Mouse (Mus musculus) B cell, adult 67 days (primary cell): ENCODE results near the gene Trmo. TPM values are rescaled to one million over a fixed set of nuclear protein-coding genes. Genes with fewer than 3 reads are reported as not detected.

Experiments used
- total RNA-seq, 2 experiments: library from RNA; stranded (reverse); gene quantifications; 4 replicates each; pipeline ENCODE4 v1.2.4; 2023

Gene Trmo
- 10 to 100 TPM; 21.2 to 21.3 TPM for total RNA-seq

DNA sequence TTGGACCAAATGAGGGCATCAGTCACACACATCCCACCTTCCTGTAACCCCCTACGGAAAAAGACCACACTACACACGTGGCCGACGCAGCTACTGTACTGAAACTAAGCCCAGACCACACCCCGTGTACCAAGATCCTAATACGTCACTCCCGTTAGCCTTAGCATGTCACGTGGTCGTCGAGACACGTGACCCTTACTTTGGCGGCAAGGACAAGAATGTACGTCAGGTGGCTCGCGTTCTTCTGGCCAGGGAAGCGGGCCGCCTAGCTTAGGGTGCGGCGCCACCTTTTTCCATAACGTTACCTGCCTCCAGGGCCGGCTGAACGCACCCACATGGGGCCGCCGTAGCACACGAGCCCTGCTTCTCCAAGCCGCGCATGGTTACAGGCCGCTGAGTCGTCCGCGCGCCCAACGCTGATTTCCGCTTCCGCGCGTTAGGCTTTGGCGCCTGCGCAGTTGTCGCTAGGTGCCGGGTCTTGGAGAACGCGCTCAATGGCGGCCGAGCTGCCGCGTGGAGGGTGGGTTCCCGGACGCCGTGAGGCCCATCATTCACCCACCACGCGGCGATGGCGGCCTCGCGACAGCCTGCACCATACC is at the start of gene Trmo:
Gene Trmo (minus strand): TSS at position 425 of the 599 bp plus-strand sequence.

DNA sequence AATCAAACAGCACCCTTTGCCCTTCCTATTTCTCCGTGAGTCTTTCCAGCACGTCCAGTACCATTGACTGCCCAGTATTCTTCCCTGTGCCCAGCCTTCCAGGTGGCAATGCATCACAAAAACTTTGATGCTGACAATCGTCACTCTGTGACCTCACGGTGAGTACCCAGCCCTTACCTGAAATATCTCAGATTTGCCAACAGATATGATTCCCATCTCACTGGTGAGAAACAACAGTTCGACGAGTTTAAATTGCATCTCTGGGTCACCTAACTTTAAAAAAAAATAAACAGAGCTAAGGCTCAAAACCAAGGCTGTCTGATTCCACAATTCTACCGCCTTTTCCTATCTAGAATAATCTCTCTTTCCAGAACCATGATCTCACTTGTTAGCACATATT is 24.2 kb upstream of the Trmo start, which contains the start of gene Hemgn:
Gene Hemgn (minus strand): TSS at position 101 of the 400 bp plus-strand sequence.

DNA sequence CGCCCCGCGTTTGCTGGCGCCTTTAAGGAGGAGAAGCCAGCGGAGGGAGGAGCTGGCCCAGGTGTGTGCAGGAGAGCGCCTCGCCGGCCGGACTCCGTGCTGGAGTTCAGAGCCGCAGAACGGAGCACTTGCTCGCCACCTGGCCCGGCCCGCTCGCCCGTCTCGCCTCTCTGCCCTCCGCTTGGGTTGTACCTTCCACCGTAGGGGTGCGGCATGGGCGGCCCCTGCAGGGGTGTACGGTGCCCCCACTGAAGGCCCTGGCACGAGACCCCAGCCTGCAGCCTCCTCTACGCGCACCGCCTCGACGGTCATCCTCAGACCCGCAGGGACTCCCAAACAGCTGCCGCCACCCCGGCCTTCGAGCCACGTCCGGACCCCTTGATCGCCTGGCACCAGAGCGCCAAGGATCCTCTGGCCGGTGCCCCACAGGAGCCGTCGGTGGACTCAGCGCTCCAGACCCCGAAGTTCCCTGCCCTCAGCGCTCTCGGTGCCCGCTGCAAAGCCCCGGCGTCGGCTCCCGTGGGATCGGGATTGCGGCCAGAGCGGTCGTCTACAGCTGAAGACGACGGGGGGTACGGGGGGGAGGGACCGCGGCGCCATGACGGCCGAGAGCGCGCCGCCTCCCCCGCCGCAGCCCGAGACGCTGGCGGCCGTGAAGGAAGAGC is 45.5 kb downstream of the Trmo start, which contains the start of gene Foxe1:
Gene Foxe1 (plus strand): TSS at position 14 of the 665 bp plus-strand sequence.

Other genes with a start within 250 kb of the Trmo start
- 10 to 100 TPM; 26.6 to 32.0 TPM for gene Xpa, start 193.1 kb downstream of the Trmo start, total RNA-seq
- gene Foxe1, start 45.8 kb downstream of the Trmo start, total RNA-seq = not detected
- gene Hemgn, start 24.1 kb upstream of the Trmo start, total RNA-seq = 1 to 10 TPM in 1 of 2 experiments, under 1 TPM in 1; 0.77 to 2.0 TPM
- gene Anp32b, start 61.5 kb upstream of the Trmo start, total RNA-seq = 100 to 1,000 TPM; 153 to 170 TPM
- gene Nans, start 99.8 kb upstream of the Trmo start, total RNA-seq = 10 to 100 TPM; 34.3 to 39.5 TPM
- 10 to 100 TPM; 57.1 to 79.8 TPM for gene Trim14, start 146.7 kb upstream of the Trmo start, total RNA-seq
- 10 to 100 TPM; 41.5 to 53.4 TPM for gene Coro2a, start 212.8 kb upstream of the Trmo start, total RNA-seq